Mouse (Mus musculus): Measurements from ENCODE around the gene Mcm5. TPM values are rescaled to one million over a fixed set of nuclear protein-coding genes. Genes with fewer than 3 reads are reported as not detected.

Mcm5 gene
- polyA plus RNA-seq, 1 experiment = 177 TPM

GRCm38 (mm10) chr8:75157471-75158230 lies 48.3 kb downstream of the Mcm5 start:
- no peaks in the 10 kb centered on the region for H3K4me1 ChIP-seq (ENCODE audit: control insufficient read depth, insufficient read depth, low read length)
- no peaks in the 10 kb centered on the region for H3K36me3 ChIP-seq (ENCODE audit: control insufficient read depth, insufficient read depth, low read length, poor library complexity, severe bottlenecking)
- H3K27me3 ChIP-seq (ENCODE audit: control insufficient read depth, insufficient read depth, low read length, poor library complexity, severe bottlenecking) = no peaks in the 10 kb centered on the region
- H3K9ac ChIP-seq (ENCODE audit: low read depth, poor library complexity, severe bottlenecking) = no peak overlapping the region
- TF ChIP-seq CTCF (IDR thresholded peaks at IDR 0.05; ENCODE audit: low read depth, low read length) = no peak
- TF ChIP-seq EP300 (IDR thresholded peaks at IDR 0.05; ENCODE audit: insufficient read depth, low read depth, low read length) = no peak
- no peak for TF ChIP-seq POLR2A (IDR thresholded peaks at IDR 0.05; ENCODE audit: insufficient read depth, low read length)
- no peak overlapping the region for H3K4me3 ChIP-seq (ENCODE audit: low read depth, low read length)
- H3K27ac ChIP-seq (ENCODE audit: insufficient read depth, low read length) = no peak overlapping the region
- H3K9me3 ChIP-seq (replicated peaks; ENCODE audit: control insufficient read depth, insufficient read depth, low read length, poor library complexity, severe bottlenecking) = no peaks in the 10 kb centered on the region

- Histone ChIP-seq H3K9ac (ENCODE audit: low read depth, poor library complexity, severe bottlenecking) (no peak overlapping the region), H3K36me3 (ENCODE audit: control insufficient read depth, insufficient read depth, low read length, poor library complexity, severe bottlenecking) (no peaks in the 10 kb centered on the region), H3K4me1 (ENCODE audit: control insufficient read depth, insufficient read depth, low read length) (no peaks in the 10 kb centered on the region), H3K4me3 (ENCODE audit: low read depth, low read length) (no peak overlapping the region), H3K9me3 (replicated peaks; ENCODE audit: control insufficient read depth, insufficient read depth, low read length, poor library complexity, severe bottlenecking) (peaks cover 4% of the 10 kb centered on the region; the same call in 1 of the 2 replicates), H3K27ac (ENCODE audit: insufficient read depth, low read length) (no peak overlapping the region), H3K27me3 (ENCODE audit: control insufficient read depth, insufficient read depth, low read length, poor library complexity, severe bottlenecking) (no peaks in the 10 kb centered on the region)
- no peak for TF ChIP-seq EP300 (IDR thresholded peaks at IDR 0.05; ENCODE audit: insufficient read depth, low read depth, low read length)
- TF ChIP-seq POLR2A (IDR thresholded peaks at IDR 0.05; ENCODE audit: insufficient read depth, low read length) = no peak
- no peak for TF ChIP-seq CTCF (IDR thresholded peaks at IDR 0.05; ENCODE audit: low read depth, low read length)
These were observed 60.0 kb downstream of the Mcm5 start for GRCm38 (mm10) chr8:75169363-75169762.

GRCm38 (mm10) chr8:75172009-75172685 lies 62.8 kb downstream of the Mcm5 start:
- Histone ChIP-seq H3K4me1 (ENCODE audit: control insufficient read depth, insufficient read depth, low read length) (no peaks in the 10 kb centered on the region), H3K9ac (ENCODE audit: low read depth, poor library complexity, severe bottlenecking) (no peak overlapping the region), H3K27me3 (ENCODE audit: control insufficient read depth, insufficient read depth, low read length, poor library complexity, severe bottlenecking) (no peaks in the 10 kb centered on the region), H3K36me3 (ENCODE audit: control insufficient read depth, insufficient read depth, low read length, poor library complexity, severe bottlenecking) (no peaks in the 10 kb centered on the region), H3K4me3 (ENCODE audit: low read depth, low read length) (no peak overlapping the region), H3K27ac (ENCODE audit: insufficient read depth, low read length) (no peak overlapping the region), H3K9me3 (replicated peaks; ENCODE audit: control insufficient read depth, insufficient read depth, low read length, poor library complexity, severe bottlenecking) (peaks cover 4% of the 10 kb centered on the region; the same call in 1 of the 2 replicates)
- TF ChIP-seq CTCF (IDR thresholded peaks at IDR 0.05; ENCODE audit: low read depth, low read length) = no peak
- TF ChIP-seq POLR2A (IDR thresholded peaks at IDR 0.05; ENCODE audit: insufficient read depth, low read length) = no peak
- TF ChIP-seq EP300 (IDR thresholded peaks at IDR 0.05; ENCODE audit: insufficient read depth, low read depth, low read length) = no peak

Other genes starting within 250 kb of the Mcm5 start
- gene Isx, start 236.4 kb upstream of the Mcm5 start, polyA plus RNA-seq (2011; ENCODE audit: insufficient read depth, insufficient read length, low read depth, missing spikeins) = not detected in 2 replicates
- gene Hmgxb4, start 116.2 kb upstream of the Mcm5 start, polyA plus RNA-seq (2011; ENCODE audit: insufficient read depth, insufficient read length, low read depth, missing spikeins) = 112 and 122 TPM in 2 replicates
- gene Tom1, start 75.9 kb upstream of the Mcm5 start, polyA plus RNA-seq (2011; ENCODE audit: insufficient read depth, insufficient read length, low read depth, missing spikeins) = 44.6 and 46.1 TPM in 2 replicates
- gene Hmox1, start 15.9 kb upstream of the Mcm5 start, polyA plus RNA-seq (2011; ENCODE audit: insufficient read depth, insufficient read length, low read depth, missing spikeins) = 81.6 and 86.3 TPM in 2 replicates
- 7.6 and 9.4 TPM in 2 replicates for gene Rasd2, start 104.4 kb downstream of the Mcm5 start, polyA plus RNA-seq (2011; ENCODE audit: insufficient read depth, insufficient read length, low read depth, missing spikeins)

All from ES-Bruce4 (cell line).